Mouse (Mus musculus) cerebellum, adult 2 months (tissue): ENCODE results near the gene Mzt1.

Source experiments
- CTCF ChIP-seq: fragments of 200-500 bp; IDR thresholded peaks from 2 replicates; pipeline ENCODE4 v1.5.1; 2011; ENCODE audit warnings: low read depth, mild to moderate bottlenecking, control low read depth, low read length, moderate library complexity, borderline replicate concordance; ENCODE audit not compliant: insufficient read depth
- POLR2A ChIP-seq: fragments of 200-500 bp; IDR thresholded peaks from 2 replicates; pipeline ENCODE4 v1.6.1; 2011; ENCODE audit warnings: low read length, control low read depth, borderline replicate concordance; ENCODE audit not compliant: insufficient read depth

DNA sequence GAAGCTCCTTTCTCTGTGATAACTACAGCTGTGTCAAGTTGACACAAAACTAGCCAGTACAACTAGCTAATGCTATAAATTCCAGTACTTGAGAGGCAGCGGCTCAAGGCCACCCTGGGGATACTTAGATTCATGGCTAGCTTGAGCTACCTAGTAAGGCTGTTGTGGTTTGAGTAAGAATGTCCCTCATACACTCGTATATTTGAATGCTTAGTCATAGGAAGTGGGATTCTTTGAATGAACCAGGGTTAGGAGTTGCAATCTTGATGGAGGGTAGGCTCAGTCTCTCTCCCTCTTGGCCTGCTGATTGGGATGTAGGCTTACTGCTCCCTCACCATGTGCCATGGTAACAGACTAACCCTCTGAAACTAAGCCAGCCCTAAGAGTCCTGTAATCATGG lies 17.2 kb upstream of the Mzt1 start:
- no peak for TF ChIP-seq CTCF
- TF ChIP-seq POLR2A, result no peak
